Mouse (Mus musculus) 3T3-L1 (cell line): Measurements from ENCODE around the gene Kcnk2.

Experiments used
- DNase-seq: peaks from one replicate; pipeline ENCODE4 v3.0.0-alpha.2; 2015; ENCODE audit warnings: low read depth, low spot score

Kcnk2 gene

GRCm38 (mm10) chr1:189219051-189219450, 183.0 kb downstream of the Kcnk2 start:
- no peak for DNase-seq

DNA sequence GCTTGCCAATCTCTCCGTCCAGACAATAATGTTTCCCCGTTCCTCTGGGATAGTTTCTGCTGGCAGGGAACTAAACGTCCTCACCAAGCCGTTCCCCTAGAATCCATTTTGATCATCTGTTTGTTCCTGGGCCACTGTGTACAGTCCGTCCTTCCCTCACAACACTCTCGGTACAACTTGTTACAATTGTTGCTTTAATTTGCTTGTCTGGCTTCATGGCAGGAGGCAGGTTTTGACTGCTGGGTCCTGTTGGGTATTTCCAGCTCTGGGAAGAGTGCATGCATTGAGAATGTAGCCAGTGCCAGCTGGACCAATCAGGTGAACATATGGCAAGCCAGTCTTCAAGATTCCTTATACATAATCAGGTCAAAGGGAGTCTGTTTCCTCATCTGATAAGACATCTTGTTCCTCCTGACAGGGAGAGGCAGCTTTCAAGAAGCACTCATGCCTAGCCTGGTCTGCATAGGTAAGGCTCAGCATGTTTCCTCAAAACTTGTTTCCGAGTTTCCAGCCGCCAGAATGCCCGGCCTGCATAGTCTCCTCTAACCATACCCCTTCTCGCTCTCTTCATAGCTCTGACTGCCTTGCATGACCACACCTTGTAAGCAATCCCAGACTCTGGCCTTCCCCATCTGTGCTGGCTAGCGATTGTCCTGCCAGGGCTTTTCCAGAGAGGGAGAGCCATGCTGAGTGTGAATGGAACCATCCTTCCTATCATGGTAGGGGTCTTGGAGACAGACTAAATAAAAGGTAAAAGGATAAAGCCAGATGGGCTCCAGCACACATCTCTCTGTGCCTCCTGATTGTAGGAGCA, 184.1 kb downstream of the Kcnk2 start:
- no peak for DNase-seq

- peak; percentile 90 for DNase-seq
Measured at GRCm38 (mm10) chr1:189215131-189215530, 186.9 kb downstream of the Kcnk2 start.

DNA sequence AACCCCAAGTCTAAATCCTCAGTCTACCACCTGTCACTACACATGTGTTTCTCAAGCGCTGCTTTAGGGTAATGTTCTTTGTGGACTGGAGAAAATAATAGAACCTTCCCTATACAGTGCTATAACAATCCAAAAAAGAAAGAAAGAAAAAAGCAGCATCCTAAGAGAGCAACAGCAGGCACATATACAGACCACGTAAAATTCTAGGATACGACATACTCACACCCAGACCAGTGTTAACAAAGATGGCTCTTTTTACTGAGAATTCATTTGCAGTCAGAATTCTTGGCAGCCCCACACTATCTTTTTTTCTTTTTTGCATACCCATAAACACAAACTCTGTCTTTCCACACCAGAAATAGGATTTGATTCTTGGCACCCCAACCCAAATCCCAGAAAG, 187.6 kb downstream of the Kcnk2 start:
- no peak for DNase-seq

GRCm38 (mm10) chr1:189209715-189210108, 192.4 kb downstream of the Kcnk2 start:
- no peak for DNase-seq

GRCm38 (mm10) chr1:189209029-189209714, 192.9 kb downstream of the Kcnk2 start:
- no peak for DNase-seq

DNA sequence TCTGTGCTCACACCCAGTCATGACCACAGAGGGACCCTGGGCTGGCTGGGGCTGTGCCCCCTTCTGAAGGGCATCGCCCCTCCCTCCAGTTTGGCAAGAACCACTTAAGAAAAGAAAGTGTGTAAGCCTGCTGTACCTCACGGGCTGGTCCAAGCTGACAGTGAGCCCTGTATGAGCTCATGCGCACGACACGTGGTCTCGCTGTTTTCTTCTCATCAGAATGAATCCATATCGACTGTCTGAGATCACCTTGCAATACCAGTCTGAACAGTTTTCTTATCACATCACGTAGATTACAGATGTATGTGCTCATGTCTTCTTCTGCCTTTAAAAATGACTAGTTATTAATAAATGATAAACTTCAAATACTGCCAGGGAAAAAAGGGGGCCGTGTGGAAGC, 193.5 kb downstream of the Kcnk2 start:
- DNase-seq: no peak

DNA sequence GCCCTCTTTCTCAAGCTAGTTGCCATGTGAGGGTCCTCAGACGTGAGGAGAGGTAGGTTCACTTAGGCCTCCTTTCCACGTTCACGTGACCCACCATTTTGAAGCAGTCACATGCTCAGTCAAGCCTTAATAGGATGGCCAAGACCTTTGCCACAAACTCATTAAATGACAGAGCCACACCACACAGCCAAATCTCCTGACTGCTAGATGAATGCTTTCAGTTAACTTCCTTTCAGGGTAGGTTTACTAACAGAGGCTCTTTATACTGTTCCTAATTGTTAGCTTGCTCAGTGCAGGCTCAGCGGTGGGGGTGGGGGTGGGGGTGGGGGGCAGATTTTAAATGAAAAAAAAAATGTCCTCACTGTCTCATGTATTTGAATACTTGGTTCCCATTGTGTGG, 206.3 kb downstream of the Kcnk2 start:
- no peak for DNase-seq

GRCm38 (mm10) chr1:189187737-189188390, 214.2 kb downstream of the Kcnk2 start:
- DNase-seq: no peak

DNA sequence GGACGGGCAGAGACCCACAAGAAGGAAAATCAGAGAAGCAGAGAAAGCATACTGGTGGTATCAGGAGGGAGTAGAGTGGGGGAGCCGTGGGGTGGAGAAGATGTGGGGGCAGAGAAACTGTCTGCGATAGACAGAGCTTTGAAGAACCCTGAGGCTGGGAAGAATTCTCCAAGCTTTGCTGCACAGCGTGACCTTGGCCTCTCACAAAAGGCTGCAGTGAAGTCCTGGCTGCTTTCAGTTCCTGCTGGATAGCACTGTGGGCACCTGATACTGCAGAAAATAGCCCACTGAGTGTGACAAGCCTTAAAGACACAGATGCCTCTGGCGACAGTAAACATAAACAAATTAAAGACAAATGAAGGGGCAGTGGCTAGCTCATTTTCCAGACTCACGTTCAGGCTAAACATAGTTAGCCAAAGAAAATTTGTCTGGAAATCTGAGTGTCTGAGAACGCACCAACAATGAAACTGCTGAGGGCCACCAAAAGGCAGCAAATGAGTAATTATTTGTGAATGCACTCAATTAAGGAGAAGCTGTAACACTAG, 216.8 kb downstream of the Kcnk2 start:
- DNase-seq: no peak

DNA sequence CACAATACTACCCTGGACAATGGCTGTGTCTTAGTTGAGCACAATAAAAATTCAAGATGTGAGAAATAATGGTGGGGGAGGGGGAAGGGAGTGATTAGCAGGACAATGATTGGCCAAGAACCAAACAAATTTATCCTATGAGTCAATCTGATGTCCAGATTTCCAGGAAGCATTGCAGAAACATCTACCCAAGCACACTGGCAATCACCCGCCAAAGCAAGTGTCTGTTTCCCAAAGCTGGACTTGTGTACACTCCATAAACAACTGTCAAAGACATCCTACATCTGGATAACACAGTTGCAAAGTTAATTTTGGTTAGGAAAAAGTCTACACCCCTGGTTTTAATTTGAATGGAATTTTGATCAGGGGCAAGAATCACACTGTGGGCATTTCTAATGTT, 224.3 kb downstream of the Kcnk2 start:
- DNase-seq: no peak

DNA sequence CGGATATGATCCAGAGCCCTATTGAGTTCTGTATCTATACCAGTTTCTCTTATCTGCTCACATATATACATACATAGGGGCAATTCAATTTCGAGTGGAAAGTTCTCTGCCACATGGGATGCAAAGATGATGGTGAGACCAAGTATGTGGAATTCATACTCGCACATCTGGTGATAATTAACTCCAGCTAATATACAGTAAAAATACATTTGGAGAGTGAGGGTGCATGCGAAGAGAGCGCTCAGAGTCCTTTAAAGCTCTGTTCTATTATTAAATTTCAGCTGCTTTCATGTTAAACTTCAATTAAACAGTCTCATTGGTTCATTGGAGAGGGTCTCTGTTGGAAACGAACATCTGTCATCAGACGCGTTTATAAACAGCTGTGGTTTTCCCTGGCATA, 228.6 kb downstream of the Kcnk2 start:
- DNase-seq: no peak

GRCm38 (mm10) chr1:189171138-189171537, 230.9 kb downstream of the Kcnk2 start:
- no peak for DNase-seq

- no peak for DNase-seq
Measured at GRCm38 (mm10) chr1:189165756-189166155, 236.3 kb downstream of the Kcnk2 start.

DNA sequence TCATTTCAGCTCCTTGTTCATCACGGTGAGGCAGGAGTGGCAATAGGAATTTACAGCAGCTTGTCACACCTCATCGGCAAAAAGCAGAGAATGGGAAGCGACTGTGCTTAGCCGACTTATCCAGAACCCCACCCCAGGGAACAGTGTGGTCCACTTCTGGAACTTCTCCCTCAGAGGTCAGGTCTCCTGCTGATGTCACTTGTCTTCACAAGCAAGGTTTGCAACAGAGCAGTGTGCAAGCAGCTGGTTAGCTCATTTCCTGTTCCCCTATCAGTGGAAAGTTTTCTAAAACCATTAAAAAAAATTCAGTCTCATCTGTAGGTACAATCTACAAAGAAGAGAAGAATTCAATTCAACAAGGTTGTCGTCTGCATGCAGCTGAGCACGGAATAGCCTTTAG, 236.9 kb downstream of the Kcnk2 start:
- DNase-seq: no peak

DNA sequence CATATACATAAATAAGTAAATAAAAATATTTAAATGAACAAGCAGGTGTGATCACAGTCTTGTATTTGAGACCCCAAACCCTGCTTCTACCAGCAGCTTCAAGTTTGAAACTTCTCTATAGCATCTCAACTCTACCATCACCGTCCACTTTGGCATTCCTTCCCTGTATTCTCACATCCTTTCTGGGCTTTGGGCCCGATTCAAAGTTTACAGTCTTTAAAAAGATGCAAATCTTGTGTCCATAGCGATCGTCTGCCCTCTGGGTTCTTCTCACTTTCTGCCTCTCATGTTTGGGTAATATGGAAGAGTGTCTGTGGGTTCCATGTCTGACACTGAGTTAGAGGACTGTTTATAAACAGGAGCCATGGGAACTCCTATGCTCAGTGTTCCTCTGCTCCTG, 237.4 kb downstream of the Kcnk2 start:
- DNase-seq: no peak

DNA sequence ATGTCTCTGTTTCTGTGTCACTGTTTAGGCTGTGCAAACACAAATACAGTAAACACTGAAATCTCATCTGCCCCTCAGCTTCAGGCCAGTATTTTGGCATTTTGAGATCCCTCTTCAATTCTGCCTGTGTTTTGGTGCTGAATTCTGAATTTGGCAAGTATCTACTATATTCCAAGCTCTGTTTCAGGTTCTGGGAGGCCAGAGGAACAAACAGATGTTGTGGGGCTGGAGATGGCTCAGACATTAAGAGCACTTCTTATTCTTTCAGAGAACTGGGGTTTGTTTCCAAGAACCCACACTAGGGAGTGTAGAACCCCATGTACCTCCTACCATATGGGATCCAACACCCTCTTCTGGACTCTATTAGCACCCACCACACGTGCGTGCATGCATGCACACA, 237.8 kb downstream of the Kcnk2 start:
- no peak for DNase-seq
